Mouse (Mus musculus): Measurements from ENCODE around the gene Wfdc21. TPM values are rescaled to one million over a fixed set of nuclear protein-coding genes. Genes with fewer than 3 reads are reported as not detected.

Wfdc21 gene
- polyA plus RNA-seq, 1 experiment = not detected

- TF ChIP-seq CTCF (IDR thresholded peaks at IDR 0.05; ENCODE audit: borderline replicate concordance, extremely low read depth, insufficient read depth, insufficient read length) (no peak), POLR2A (IDR thresholded peaks at IDR 0.05; ENCODE audit: borderline replicate concordance, extremely low read depth, insufficient read depth, insufficient read length, poor library complexity, severe bottlenecking) (no peak)
- no peak for DNase-seq (ENCODE audit: low read depth)
Observed at GRCm38 (mm10) chr11:83754227-83754626, 7.5 kb downstream of the Wfdc21 start.

GRCm38 (mm10) chr11:83767306-83767705 is 20.6 kb downstream of the Wfdc21 start:
- TF ChIP-seq CTCF (IDR thresholded peaks at IDR 0.05; ENCODE audit: borderline replicate concordance, extremely low read depth, insufficient read depth, insufficient read length) = no peak
- no peak for TF ChIP-seq POLR2A (IDR thresholded peaks at IDR 0.05; ENCODE audit: borderline replicate concordance, extremely low read depth, insufficient read depth, insufficient read length, poor library complexity, severe bottlenecking)
- DNase-seq (ENCODE audit: low read depth) = no peak

GRCm38 (mm10) chr11:83768976-83769375 is 22.2 kb downstream of the Wfdc21 start:
- TF ChIP-seq POLR2A (IDR thresholded peaks at IDR 0.05; ENCODE audit: borderline replicate concordance, extremely low read depth, insufficient read depth, insufficient read length, poor library complexity, severe bottlenecking) (no peak), CTCF (IDR thresholded peaks at IDR 0.05; ENCODE audit: borderline replicate concordance, extremely low read depth, insufficient read depth, insufficient read length) (no peak)
- DNase-seq (ENCODE audit: low read depth) = no peak

- TF ChIP-seq CTCF (IDR thresholded peaks at IDR 0.05; ENCODE audit: borderline replicate concordance, extremely low read depth, insufficient read depth, insufficient read length) = no peak
- no peak for TF ChIP-seq POLR2A (IDR thresholded peaks at IDR 0.05; ENCODE audit: borderline replicate concordance, extremely low read depth, insufficient read depth, insufficient read length, poor library complexity, severe bottlenecking)
- DNase-seq (ENCODE audit: low read depth) = no peak
Observed at GRCm38 (mm10) chr11:83771014-83771413, 24.3 kb downstream of the Wfdc21 start.

- no peak for TF ChIP-seq CTCF (IDR thresholded peaks at IDR 0.05; ENCODE audit: borderline replicate concordance, extremely low read depth, insufficient read depth, insufficient read length)
- no peak for TF ChIP-seq POLR2A (IDR thresholded peaks at IDR 0.05; ENCODE audit: borderline replicate concordance, extremely low read depth, insufficient read depth, insufficient read length, poor library complexity, severe bottlenecking)
- no peak for DNase-seq (ENCODE audit: low read depth)
Observed at GRCm38 (mm10) chr11:83772341-83772740, 25.6 kb downstream of the Wfdc21 start.

- TF ChIP-seq POLR2A (IDR thresholded peaks at IDR 0.05; ENCODE audit: borderline replicate concordance, extremely low read depth, insufficient read depth, insufficient read length, poor library complexity, severe bottlenecking) (no peak), CTCF (IDR thresholded peaks at IDR 0.05; ENCODE audit: borderline replicate concordance, extremely low read depth, insufficient read depth, insufficient read length) (no peak)
- no peak for DNase-seq (ENCODE audit: low read depth)
Observed at GRCm38 (mm10) chr11:83773691-83774090, 27.0 kb downstream of the Wfdc21 start.

GRCm38 (mm10) chr11:83774324-83774723 is 27.6 kb downstream of the Wfdc21 start:
- no peak for TF ChIP-seq POLR2A (IDR thresholded peaks at IDR 0.05; ENCODE audit: borderline replicate concordance, extremely low read depth, insufficient read depth, insufficient read length, poor library complexity, severe bottlenecking)
- no peak for TF ChIP-seq CTCF (IDR thresholded peaks at IDR 0.05; ENCODE audit: borderline replicate concordance, extremely low read depth, insufficient read depth, insufficient read length)
- DNase-seq (ENCODE audit: low read depth) = no peak

- DNase-seq (ENCODE audit: low read depth) = no peak
- TF ChIP-seq CTCF (IDR thresholded peaks at IDR 0.05; ENCODE audit: borderline replicate concordance, extremely low read depth, insufficient read depth, insufficient read length) (no peak), POLR2A (IDR thresholded peaks at IDR 0.05; ENCODE audit: borderline replicate concordance, extremely low read depth, insufficient read depth, insufficient read length, poor library complexity, severe bottlenecking) (no peak)
Observed at GRCm38 (mm10) chr11:83776798-83777197, 30.1 kb downstream of the Wfdc21 start.

GRCm38 (mm10) chr11:83783931-83784600 is 37.3 kb downstream of the Wfdc21 start:
- TF ChIP-seq CTCF (IDR thresholded peaks at IDR 0.05; ENCODE audit: borderline replicate concordance, extremely low read depth, insufficient read depth, insufficient read length) = no peak
- no peak for TF ChIP-seq POLR2A (IDR thresholded peaks at IDR 0.05; ENCODE audit: borderline replicate concordance, extremely low read depth, insufficient read depth, insufficient read length, poor library complexity, severe bottlenecking)
- DNase-seq (ENCODE audit: low read depth) = no peak

GRCm38 (mm10) chr11:83784661-83785060 is 37.9 kb downstream of the Wfdc21 start:
- DNase-seq (ENCODE audit: low read depth) = no peak

GRCm38 (mm10) chr11:83785366-83785765 is 38.6 kb downstream of the Wfdc21 start:
- TF ChIP-seq CTCF (IDR thresholded peaks at IDR 0.05; ENCODE audit: borderline replicate concordance, extremely low read depth, insufficient read depth, insufficient read length) (peak; percentile 76; the same call in 1 of the 2 replicates), POLR2A (IDR thresholded peaks at IDR 0.05; ENCODE audit: borderline replicate concordance, extremely low read depth, insufficient read depth, insufficient read length, poor library complexity, severe bottlenecking) (no peak)
- peak; percentile 79 for DNase-seq (ENCODE audit: low read depth)

More at GRCm38 (mm10) chr11:83784661-83785060, 37.9 kb downstream of the Wfdc21 start:
- TF ChIP-seq POLR2A (IDR thresholded peaks at IDR 0.05; ENCODE audit: borderline replicate concordance, extremely low read depth, insufficient read depth, insufficient read length, poor library complexity, severe bottlenecking) (no peak), CTCF (IDR thresholded peaks at IDR 0.05; ENCODE audit: borderline replicate concordance, extremely low read depth, insufficient read depth, insufficient read length) (no peak; the same call in 1 of the 2 replicates)

GRCm38 (mm10) chr11:83786835-83787234 is 40.1 kb downstream of the Wfdc21 start:
- no peak for DNase-seq (ENCODE audit: low read depth)

More at GRCm38 (mm10) chr11:83786835-83787234, 40.1 kb downstream of the Wfdc21 start:
- TF ChIP-seq POLR2A (IDR thresholded peaks at IDR 0.05; ENCODE audit: borderline replicate concordance, extremely low read depth, insufficient read depth, insufficient read length, poor library complexity, severe bottlenecking) = no peak
- TF ChIP-seq CTCF (IDR thresholded peaks at IDR 0.05; ENCODE audit: borderline replicate concordance, extremely low read depth, insufficient read depth, insufficient read length) = no peak

Data from brain, embryonic 14.5 days (tissue).